Mouse (Mus musculus) MN1 (cell line): Measurements from ENCODE around the gene Gna11.

Experiments
- DNase-seq: peaks from one replicate; pipeline ENCODE4 v3.0.0-alpha.2; 2016; ENCODE audit warnings: low spot score

The Gna11 gene

GRCm38 (mm10) chr10:81545161-81545747 is at the start of gene Gna11:
Gene Gna11 (minus strand): TSS chr10:81545190.
- DNase-seq = peak; percentile 99

GRCm38 (mm10) chr10:81593935-81594334 is 48.9 kb upstream of the Gna11 start:
- DNase-seq = no peak

GRCm38 (mm10) chr10:81593223-81593622 is 48.2 kb upstream of the Gna11 start:
- no peak for DNase-seq

- DNase-seq = no peak
These were observed 47.6 kb upstream of the Gna11 start for GRCm38 (mm10) chr10:81592631-81593030.

- peak; percentile 70 for DNase-seq
These were observed 46.9 kb upstream of the Gna11 start for GRCm38 (mm10) chr10:81591846-81592245.

GRCm38 (mm10) chr10:81588739-81589138 is 43.7 kb upstream of the Gna11 start:
- no peak for DNase-seq

GRCm38 (mm10) chr10:81583347-81583746 is 38.4 kb upstream of the Gna11 start:
- no peak for DNase-seq

GRCm38 (mm10) chr10:81580441-81581070 is 35.6 kb upstream of the Gna11 start:
- DNase-seq = no peak

- no peak for DNase-seq
These were observed 35.0 kb upstream of the Gna11 start for GRCm38 (mm10) chr10:81579967-81580366.

- no peak for DNase-seq
These were observed 30.7 kb upstream of the Gna11 start for GRCm38 (mm10) chr10:81575695-81576094.

- DNase-seq = no peak
These were observed 30.2 kb upstream of the Gna11 start for GRCm38 (mm10) chr10:81575208-81575631.

GRCm38 (mm10) chr10:81574081-81575056 is 29.4 kb upstream of the Gna11 start, which contains the start of gene Tle2:
Gene Tle2 (plus strand): TSS chr10:81574561.
- DNase-seq = no peak

- peak; percentile 81 for DNase-seq
These were observed 28.0 kb upstream of the Gna11 start for GRCm38 (mm10) chr10:81572975-81573374.

- no peak for DNase-seq
These were observed 27.2 kb upstream of the Gna11 start for GRCm38 (mm10) chr10:81572133-81572671.

- peak; percentile 98 for DNase-seq
These were observed 26.5 kb upstream of the Gna11 start for GRCm38 (mm10) chr10:81571501-81571876.

GRCm38 (mm10) chr10:81570831-81571500 is 26.0 kb upstream of the Gna11 start:
- peak; percentile 95 for DNase-seq

- peak; percentile 54 for DNase-seq
These were observed 25.3 kb upstream of the Gna11 start for GRCm38 (mm10) chr10:81570238-81570800.

GRCm38 (mm10) chr10:81569507-81570237 is 24.7 kb upstream of the Gna11 start:
- no peak for DNase-seq

- peak; percentile 78 for DNase-seq
These were observed 23.6 kb upstream of the Gna11 start for GRCm38 (mm10) chr10:81568381-81569191.
